Mouse (Mus musculus) heart, postnatal 36 days (tissue): ENCODE measurements around the gene Cdk19. TPM values are rescaled to one million over a fixed set of nuclear protein-coding genes. Genes with fewer than 3 reads are reported as not detected.

Experiments used
- DNase-seq, 2 experiments: peaks; one replicate each; pipeline ENCODE4 v3.0.0; 2021 to 2022
- intact Hi-C: fragments of 180-260 bp; cut with DNase I; formaldehyde crosslinking; loops from one replicate; pipeline ENCODE4 v1.15.1; 2025
- total RNA-seq, 2 experiments: library from RNA; stranded (reverse); gene quantifications; 2 replicates each; pipeline ENCODE4 v1.2.3; 2021

Gene Cdk19
- total RNA-seq, 2 experiments from 2014 or later = 14.5 to 16.1 TPM

DNA sequence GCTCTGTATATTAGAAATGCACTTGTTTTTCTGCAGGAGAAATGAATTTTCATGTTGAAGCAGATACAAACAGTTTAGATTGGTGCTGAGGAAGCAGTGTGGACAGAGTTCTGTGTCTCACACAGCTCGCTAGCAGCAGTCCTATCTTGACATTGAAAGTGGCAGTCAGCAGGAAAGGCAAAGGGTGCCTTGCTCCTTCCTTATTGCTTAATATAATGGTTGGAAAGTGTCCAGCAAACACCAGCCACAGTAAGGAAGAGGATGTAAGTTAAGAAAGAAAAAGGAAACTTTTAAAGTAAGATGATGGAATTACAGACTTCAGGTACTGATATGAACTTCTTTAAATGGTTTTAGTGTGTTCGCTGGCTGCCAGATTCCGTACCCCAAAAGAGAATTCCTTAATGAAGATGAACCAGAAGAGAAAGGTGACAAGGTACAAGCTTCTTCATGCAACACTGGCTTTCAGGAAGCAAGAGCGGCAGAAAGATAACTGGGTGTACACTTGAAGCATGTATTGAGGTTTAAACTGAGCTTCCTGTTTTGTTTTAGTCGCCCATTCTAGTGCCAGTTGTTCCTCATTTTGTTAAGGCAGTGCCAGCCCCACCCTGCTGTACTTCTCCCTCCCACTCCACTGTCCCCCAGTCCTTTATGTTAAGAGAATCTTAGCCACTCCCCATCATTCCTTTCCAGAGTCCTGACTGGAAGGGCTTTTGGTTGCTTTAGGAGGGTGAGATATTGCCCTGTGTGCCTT lies 137.3 kb downstream of the Cdk19 start:
- intact Hi-C loops = no loop called here
- no peak for DNase-seq

DNA sequence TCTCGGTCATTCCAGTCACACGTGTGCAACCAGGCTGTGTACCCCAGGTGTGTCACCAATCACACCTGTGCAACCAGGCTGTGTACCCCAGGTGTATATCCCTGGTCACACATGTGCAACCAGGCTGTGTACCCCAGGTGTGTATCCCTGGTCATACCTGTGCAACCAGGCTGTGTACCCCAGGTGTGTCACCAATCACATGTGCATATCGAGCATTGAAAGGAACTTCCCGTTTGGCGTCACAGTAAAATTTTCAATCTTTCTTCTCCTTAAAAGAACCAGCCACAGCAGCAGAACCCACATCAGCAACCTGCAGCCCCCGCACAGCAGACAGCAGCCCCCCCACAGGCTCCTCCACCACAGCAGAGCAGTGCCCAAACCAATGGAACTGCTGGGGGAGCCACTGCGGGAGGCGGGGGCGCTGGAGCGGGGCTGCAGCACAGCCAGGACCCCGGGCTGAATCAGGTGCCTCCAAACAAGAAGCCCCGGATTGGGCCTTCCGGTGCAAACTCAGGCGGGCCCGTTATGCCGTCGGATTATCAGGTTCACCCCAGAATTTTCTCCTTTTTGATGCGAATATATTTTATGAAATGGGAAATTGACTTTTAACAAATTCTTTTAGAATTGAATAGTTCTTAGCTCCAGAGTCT lies 138.2 kb downstream of the Cdk19 start:
- DNase-seq = no peak
- intact Hi-C loops = no loop called here

DNA sequence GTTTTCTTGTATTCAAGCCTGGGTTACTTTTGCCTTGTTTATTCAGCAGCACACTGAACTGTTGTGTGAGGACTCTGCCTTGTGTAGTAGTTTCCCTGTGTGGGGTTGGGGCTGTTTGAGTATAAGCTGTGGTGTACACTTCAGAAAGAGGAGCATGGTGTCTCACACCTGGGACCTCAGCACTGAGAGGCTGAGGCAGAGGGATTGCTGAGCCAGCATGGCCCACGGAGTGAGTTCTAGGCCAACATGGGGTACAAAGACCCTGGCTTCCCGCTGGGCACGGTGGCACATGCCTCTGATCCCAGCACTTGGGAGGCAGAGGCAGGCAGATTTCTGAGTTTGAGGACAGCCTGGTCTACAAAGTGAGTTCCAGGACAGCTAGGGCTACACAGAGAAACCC lies 139.3 kb downstream of the Cdk19 start:
- intact Hi-C loops = no loop called here
- no peak for DNase-seq

GRCm38 (mm10) chr10:40479216-40479615 lies 139.9 kb downstream of the Cdk19 start:
- intact Hi-C loops = no loop called here
- DNase-seq = no peak

DNA sequence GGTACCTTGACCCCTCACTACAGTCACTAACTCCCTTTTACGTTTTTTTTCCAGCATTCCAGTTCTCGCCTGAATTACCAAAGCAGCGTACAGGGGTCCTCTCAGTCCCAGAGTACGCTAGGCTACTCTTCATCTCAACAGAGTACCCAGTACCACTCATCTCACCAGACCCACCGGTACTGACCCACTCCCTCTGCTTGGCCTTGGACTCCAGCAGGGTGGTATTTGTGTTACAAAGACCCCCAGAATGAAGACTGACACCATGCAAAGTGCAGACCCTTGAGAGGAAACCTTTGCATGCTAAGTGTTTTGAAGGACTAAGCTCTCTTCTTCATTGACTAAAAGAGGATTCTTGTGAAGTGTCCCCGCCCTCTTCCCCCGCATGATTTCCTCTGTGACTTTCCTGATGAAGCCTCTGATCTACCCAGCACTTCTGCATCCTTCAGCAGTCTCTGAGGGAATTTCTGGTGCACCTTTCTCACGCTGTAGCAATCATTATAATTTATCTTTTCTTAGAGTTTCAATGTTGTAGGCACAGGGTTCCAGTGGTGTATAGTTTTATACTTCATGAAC lies 140.3 kb downstream of the Cdk19 start:
- DNase-seq = no peak
- intact Hi-C loops = no loop called here

- intact Hi-C loops = no loop called here
- no peak for DNase-seq
Observed at GRCm38 (mm10) chr10:40481534-40481933, 142.2 kb downstream of the Cdk19 start.

DNA sequence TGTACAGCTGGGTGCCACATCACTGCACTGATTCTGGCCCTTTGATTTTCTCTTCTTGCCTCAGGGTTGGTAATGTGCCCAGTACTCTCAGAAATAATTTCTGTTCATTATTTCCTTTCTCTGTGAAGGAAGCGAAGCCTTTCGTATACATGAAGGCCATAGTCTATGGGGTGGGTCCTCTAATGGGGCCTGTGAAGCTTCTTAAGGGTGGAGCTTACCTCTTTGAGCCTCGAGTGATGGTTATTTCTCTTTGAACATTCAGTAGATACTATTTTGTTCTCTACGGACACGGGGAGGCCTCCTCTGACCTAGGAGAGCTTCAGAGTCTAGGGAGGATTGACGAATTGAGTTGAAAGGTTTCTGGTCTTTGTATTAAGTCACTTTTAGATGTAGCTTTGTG lies 142.9 kb downstream of the Cdk19 start:
- DNase-seq = no peak
- intact Hi-C loops = no loop called here

DNA sequence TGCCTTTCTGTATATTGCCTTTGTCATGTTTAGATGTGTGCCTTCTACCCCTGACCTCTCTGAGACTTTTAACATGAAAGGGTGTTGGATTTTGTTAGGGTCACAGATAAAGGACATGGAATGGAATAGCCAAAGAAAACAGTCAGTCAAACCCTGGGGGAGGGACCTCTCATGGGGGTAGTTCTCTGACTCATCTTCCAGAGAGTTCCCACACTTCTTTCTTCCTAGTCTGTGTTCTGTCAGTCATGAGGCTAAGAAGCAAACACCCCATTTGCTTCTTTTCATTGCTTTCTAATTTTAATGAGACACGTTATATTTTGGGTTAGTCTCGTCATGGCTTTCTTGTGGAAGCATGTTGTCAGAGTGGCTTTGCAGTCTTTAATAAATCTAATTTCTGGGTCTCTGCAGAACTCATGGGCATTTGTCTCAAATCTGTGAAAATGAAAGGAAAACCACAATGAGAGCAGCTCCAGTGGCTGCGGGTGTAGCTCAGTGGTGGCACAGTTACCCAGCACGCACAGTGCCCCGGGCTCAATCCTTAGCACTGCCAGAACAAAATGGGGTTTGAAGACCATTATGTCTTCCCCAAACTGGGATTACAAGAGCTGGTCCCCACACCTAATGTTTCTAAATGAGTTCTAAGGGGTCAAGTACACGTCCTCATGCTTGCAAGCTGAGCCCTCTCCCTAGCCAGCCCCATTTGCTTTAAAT lies 149.9 kb downstream of the Cdk19 start:
- intact Hi-C loops = no loop called here
- DNase-seq = no peak

GRCm38 (mm10) chr10:40491131-40491530 lies 151.8 kb downstream of the Cdk19 start:
- intact Hi-C loops = no loop called here
- no peak for DNase-seq

GRCm38 (mm10) chr10:40491748-40492147 lies 152.4 kb downstream of the Cdk19 start:
- no peak for DNase-seq
- intact Hi-C loops = no loop called here

GRCm38 (mm10) chr10:40494181-40495162 lies 155.1 kb downstream of the Cdk19 start:
- no peak for DNase-seq
- intact Hi-C loops = no loop called here

DNA sequence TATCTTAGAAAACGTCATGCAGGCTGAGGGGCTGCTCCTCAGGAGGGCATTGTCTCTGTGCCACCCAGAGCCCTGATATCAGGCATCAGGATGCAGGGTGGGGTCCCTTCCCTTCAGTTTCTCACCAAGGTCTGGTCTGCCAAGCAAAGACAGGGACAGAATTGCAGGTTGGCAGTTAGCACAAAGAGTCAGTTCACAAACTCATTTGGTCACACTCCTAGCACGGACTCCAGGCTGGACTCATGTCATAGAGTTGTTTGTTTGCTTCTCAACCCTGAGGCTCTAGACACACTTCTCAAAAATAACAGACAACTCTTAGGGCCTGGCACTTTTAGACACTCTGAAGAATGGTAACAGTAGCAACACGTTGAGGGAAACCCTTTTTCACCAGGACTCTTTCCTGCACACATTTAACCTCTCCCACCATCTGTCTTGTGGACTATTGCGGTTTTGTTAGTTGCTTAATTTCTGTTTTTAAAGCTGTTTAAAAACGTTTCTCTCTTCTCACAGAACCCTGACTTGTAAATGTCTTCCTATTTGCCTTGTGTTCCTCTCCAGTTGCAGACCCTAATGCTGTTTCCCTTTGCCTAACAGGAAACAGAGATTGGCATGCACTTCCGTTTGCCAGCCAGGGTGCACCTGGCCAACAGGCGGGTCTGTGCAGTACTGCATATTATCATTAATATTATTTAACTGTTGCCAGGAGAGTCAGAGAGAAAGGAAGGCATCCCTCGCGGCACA lies 158.1 kb downstream of the Cdk19 start:
- no peak for DNase-seq
- intact Hi-C loops = no loop called here

- intact Hi-C loops = no loop called here
- DNase-seq = no peak
Observed at GRCm38 (mm10) chr10:40498426-40498825, 159.1 kb downstream of the Cdk19 start.

DNA sequence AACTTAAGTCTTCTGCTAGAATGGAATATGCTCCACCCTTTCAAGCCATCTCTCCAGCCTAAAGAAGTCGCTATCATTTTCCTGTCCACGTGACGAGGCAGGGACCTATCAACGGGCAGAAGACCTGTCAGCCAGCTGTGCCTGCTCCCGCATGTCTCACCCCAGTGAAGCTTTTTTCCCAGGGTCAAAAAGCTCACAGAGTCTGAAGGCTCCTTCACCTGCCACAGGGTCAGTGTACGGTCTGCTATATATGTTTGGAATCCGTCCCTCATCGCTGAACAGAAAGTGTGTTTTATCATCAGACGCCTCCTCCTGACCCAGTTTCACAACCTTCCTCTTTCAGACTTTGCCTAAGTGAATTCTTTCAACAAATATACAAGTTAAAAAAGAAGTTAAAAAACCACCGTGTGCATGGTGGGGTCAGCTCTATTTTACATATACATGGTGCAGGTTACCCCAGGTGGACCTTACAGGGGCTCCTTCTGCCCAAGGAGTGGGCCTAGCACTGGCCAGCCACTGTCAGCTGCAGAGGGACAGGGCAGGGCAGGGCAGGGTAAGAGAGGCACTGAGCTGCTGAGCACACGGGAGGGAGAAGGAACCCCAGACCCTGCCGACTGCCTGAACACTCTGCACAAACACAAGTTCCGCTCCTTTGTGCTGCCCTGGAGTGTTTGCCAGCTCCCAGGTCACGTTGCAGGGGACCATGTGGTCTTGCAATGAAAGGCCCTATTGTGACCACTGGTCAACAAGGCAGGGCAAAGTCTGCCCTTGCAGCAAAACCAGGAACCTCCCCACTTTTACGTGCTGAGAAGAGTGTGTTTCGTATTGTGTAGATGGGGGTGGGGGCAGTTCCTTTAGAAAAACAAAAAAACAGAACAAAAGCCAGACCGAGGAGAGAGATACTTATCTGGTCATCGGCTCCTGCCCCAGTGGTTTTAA lies 160.2 kb downstream of the Cdk19 start:
- DNase-seq = peak; percentile 29 to 33
- intact Hi-C loops = no loop called here

GRCm38 (mm10) chr10:40500723-40501245 lies 161.4 kb downstream of the Cdk19 start:
- intact Hi-C loops = no loop called here
- no peak for DNase-seq

DNA sequence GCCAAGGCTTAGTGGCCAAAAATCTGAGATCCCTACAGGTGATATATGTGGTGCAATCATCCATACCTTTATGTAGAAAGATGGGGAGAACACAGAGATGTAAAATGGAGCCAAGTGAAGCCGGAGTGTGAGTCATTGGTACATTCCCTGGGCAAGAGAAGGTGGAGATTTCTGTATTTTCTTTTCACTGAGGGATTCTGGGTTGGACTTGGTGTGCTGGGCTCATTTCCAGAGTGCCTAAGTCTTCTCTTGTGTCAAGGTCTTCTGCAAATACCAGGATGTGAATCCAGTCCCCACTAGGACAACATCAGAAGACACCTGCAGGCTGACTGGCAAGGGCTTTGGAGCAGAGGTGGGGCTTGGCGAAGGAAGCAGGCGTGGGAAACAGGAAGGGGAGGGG lies 163.4 kb downstream of the Cdk19 start:
- intact Hi-C loops = no loop called here
- DNase-seq = no peak

DNA sequence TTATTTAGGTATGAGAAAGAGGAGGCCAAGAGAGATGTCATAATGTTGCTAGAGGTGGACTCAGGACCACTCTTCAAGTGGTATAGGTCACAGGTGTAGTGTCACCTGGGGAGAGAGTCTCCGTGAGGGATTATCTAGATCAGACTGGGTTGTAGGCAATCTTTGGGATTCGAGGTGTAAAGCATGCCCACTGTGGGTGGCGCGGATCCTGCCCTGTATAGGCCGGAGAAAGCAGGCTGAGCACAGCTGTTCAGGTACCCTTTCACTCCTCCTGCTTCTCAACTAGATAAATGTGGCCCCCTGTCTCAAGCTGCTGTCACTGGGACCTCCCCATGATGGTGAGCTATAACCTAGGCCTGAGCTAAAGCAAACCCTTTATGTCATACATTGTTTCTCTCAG lies 171.0 kb downstream of the Cdk19 start:
- intact Hi-C loops = no loop called here
- no peak for DNase-seq

- DNase-seq = no peak
- intact Hi-C loops = no loop called here
Observed at GRCm38 (mm10) chr10:40511221-40511677, 171.9 kb downstream of the Cdk19 start.
